Mouse (Mus musculus): ENCODE measurements around the gene Zfp961.

- TF ChIP-seq USF1 (IDR thresholded peaks at IDR 0.05; ENCODE audit: low read depth, low read length) (no peak), KAT2A (IDR thresholded peaks at IDR 0.05; ENCODE audit: insufficient replicate concordance, low read length) (no peak), USF2 (conservative IDR thresholded peaks at IDR 0.05; ENCODE audit: low read depth, low read length) (no peak), RCOR1 (conservative IDR thresholded peaks at IDR 0.05; ENCODE audit: low read depth, low read length) (no peak), CTCF (conservative IDR thresholded peaks at IDR 0.05 in 1 of 2, IDR thresholded peaks at IDR 0.05 in 1 of 2; ENCODE audit: low read depth in 2 of 2, low read length in 2 of 2) (no peak), ZC3H11A (IDR thresholded peaks at IDR 0.05; ENCODE audit: low read depth, low read length) (no peak), MAZ (IDR thresholded peaks at IDR 0.05; ENCODE audit: low read depth, low read length) (no peak), ETS1 (conservative IDR thresholded peaks at IDR 0.05; ENCODE audit: low read depth, low read length) (no peak), MXI1 (IDR thresholded peaks at IDR 0.05; ENCODE audit: low read depth, low read length) (no peak), POLR2A (IDR thresholded peaks at IDR 0.05; ENCODE audit: low read depth, low read length) (no peak), POLR2AphosphoS2 (IDR thresholded peaks at IDR 0.05; ENCODE audit: low read depth, low read length) (no peak), EP300 (IDR thresholded peaks at IDR 0.05; ENCODE audit: low read length) (no peak), RAD21 (IDR thresholded peaks at IDR 0.05; ENCODE audit: low read depth, low read length) (no peak)
Measured at GRCm38 (mm10) chr8:72019816-72020215, 69.0 kb downstream of the Zfp961 start.

Measured in CH12.LX (cell line).